Mouse (Mus musculus) forebrain, embryonic 14.5 days (tissue): Measurements from ENCODE around the gene Sh3bgrl2. TPM values are rescaled to one million over a fixed set of nuclear protein-coding genes. Genes with fewer than 3 reads are reported as not detected.
A peak's percentile ranks its signal among the peaks of the same experiment; 100 is the strongest.

ENCODE experiments used
- ATAC-seq: fragments of 200-750 bp; cut with Nextera tagmentation; 2 replicates; pipeline ENCODE4 v1.8.0; 2017; ENCODE audit warnings: mild to moderate bottlenecking, moderate library complexity
- DNase-seq: peaks from one replicate; pipeline ENCODE4 v3.0.0-alpha.2; 2015; ENCODE audit warnings: low spot score
- H3K27ac ChIP-seq: fragments of 300-500 bp; sonication (generic); 2 replicates; pipeline ENCODE4 v1.5.1; 2014; ENCODE audit warnings: low read depth, mild to moderate bottlenecking, control low read depth, low read length, moderate library complexity
- H3K27me3 ChIP-seq: fragments of 300-500 bp; sonication (generic); replicated peaks from 2 replicates; pipeline ENCODE4 v1.6.1; 2014; ENCODE audit warnings: low read length, control low read depth, mixed read lengths; ENCODE audit not compliant: control insufficient read depth, insufficient read depth
- H3K36me3 ChIP-seq: fragments of 300-500 bp; sonication (generic); 2 replicates; pipeline ENCODE4 v1.6.1; 2014; ENCODE audit warnings: low read length, control low read depth; ENCODE audit not compliant: control insufficient read depth, insufficient read depth
- H3K4me1 ChIP-seq: fragments of 300-500 bp; sonication (generic); 2 replicates; pipeline ENCODE4 v1.6.1; 2014; ENCODE audit warnings: antibody characterized with exemption, low read length, control low read depth; ENCODE audit not compliant: control insufficient read depth, insufficient read depth
- H3K4me2 ChIP-seq: fragments of 300-500 bp; sonication (generic); 2 replicates; pipeline ENCODE4 v1.6.1; 2014; ENCODE audit warnings: mild to moderate bottlenecking, control low read depth, low read length
- H3K4me3 ChIP-seq: fragments of 300-500 bp; sonication (generic); 2 replicates; pipeline ENCODE4 v1.5.1; 2014; ENCODE audit warnings: low read depth, low read length, control low read depth
- H3K9ac ChIP-seq: fragments of 300-500 bp; sonication (generic); 2 replicates; pipeline ENCODE4 v1.6.1; 2014; ENCODE audit warnings: mild to moderate bottlenecking, low read length, control low read depth, moderate library complexity
- H3K9me3 ChIP-seq: fragments of 300-500 bp; sonication (generic); replicated peaks from 2 replicates; pipeline ENCODE4 v1.6.1; 2016; ENCODE audit warnings: low read length, control low read depth, mixed read lengths; ENCODE audit not compliant: control insufficient read depth
- WGBS: fragments of 180-500 bp; shearing (Covaris S2); extraction: QIAGEN DNeasy Blood & Tissue Kit; methylation state at CpG from one replicate; pipeline ENCODE4 v1.1.7; 2014; 5-methylcytosine and 5-hydroxymethylcytosine counted together
- polyA plus RNA-seq: library from polyadenylated mRNA; unstranded; fragments of >200 nt; fragmentation: Nextera tagmentation; extraction: Ambion mirVana; gene quantifications from 2 replicates; pipeline ENCODE4 v1.2.1, GENCODE M21; 2014

The Sh3bgrl2 gene
- polyA plus RNA-seq, 1 experiment from 2014 or later, result 26.3 TPM

DNA sequence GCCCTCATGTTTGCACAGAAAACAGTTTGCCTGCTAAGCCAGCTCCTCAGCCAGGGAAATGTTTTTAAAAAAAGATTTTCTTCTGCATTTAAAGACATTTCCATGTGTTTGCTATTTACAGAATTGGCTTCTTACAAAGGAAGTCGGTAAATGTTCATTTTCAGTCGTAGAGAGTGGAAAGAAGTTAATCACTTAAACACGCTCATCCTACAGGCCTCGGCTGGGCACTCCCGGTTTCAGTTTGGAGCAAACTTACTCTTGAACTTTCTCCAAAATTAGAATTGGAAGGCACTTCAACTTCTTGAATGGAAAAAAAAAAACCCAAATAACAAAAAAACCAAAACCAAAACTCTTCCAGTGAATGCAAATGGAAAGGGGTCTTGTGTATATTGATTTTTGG is 113.7 kb downstream of the Sh3bgrl2 start:
- Histone ChIP-seq H3K4me2 (no peak overlapping the region), H3K36me3 (no peaks in the 10 kb centered on the region), H3K9me3 (no peaks in the 10 kb centered on the region), H3K27ac (no peak overlapping the region), H3K4me1 (peaks cover 7% of the 10 kb centered on the region; the same call in 1 of the 2 replicates), H3K4me3 (no peak overlapping the region), H3K9ac (no peak overlapping the region), H3K27me3 (no peaks in the 10 kb centered on the region)
- DNase-seq, result no peak
- WGBS, result 94% methylated on average over 5 of the region's 5 CpGs
- no peak for ATAC-seq

GRCm38 (mm10) chr9:83663981-83664897 is 116.1 kb downstream of the Sh3bgrl2 start:
- WGBS, result 3% methylated on average over 27 of the region's 33 CpGs
- H3K36me3 ChIP-seq, result no peaks in the 10 kb centered on the region
- ATAC-seq (peak; percentile 84), DNase-seq (peak; percentile 85)
- peak overlapping the region; percentile 65 for H3K4me2 ChIP-seq
- H3K4me3 ChIP-seq, result peak overlapping the region; percentile 37
- peak overlapping the region; percentile 78 for H3K27ac ChIP-seq
- H3K9ac ChIP-seq, result peak overlapping the region; percentile 74
- peaks cover 4% of the 10 kb centered on the region; the same call in 1 of the 2 replicates for H3K4me1 ChIP-seq
- no peaks in the 10 kb centered on the region for H3K9me3 ChIP-seq
- H3K27me3 ChIP-seq, result no peaks in the 10 kb centered on the region

- H3K9me3 ChIP-seq, result no peaks in the 10 kb centered on the region
- H3K36me3 ChIP-seq, result no peaks in the 10 kb centered on the region
- no peaks in the 10 kb centered on the region for H3K27me3 ChIP-seq
- peak overlapping the region; percentile 74 for H3K9ac ChIP-seq
- H3K4me2 ChIP-seq, result peak overlapping the region; percentile 65
- DNase-seq (peak; percentile 46), ATAC-seq (peak; percentile 22)
- peaks cover 4% of the 10 kb centered on the region; the same call in 1 of the 2 replicates for H3K4me1 ChIP-seq
- H3K4me3 ChIP-seq, result peak overlapping the region; percentile 37
- H3K27ac ChIP-seq, result peak overlapping the region; percentile 78
- WGBS, result 11% methylated on average over 8 of the region's 8 CpGs
These were observed 116.8 kb downstream of the Sh3bgrl2 start for GRCm38 (mm10) chr9:83664951-83665350.

DNA sequence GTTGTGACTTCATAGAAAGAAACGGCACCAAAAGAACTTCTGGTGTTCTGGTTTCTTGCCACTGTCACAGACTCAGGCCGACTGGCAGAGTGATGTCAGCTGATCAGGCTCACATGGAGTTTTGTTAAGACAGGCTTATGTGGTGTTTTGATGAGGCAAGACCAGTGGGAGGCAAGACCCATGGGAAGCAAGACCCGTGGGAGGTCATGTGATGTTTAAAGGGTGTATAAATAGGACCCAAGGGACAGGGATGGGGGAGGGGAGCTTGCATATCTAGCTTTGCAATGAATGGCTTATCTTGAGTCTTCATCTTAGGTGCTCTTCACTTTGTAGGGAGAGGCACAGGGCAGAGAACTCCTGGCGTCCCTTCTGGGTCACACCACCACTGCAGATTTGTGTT is 118.9 kb downstream of the Sh3bgrl2 start:
- no peak for DNase-seq
- H3K4me1 ChIP-seq, result peaks cover 4% of the 10 kb centered on the region; the same call in 1 of the 2 replicates
- no peak overlapping the region for H3K4me3 ChIP-seq
- no peak for ATAC-seq
- no peaks in the 10 kb centered on the region for H3K27me3 ChIP-seq
- 67% methylated on average over 4 of the region's 4 CpGs for WGBS
- no peak overlapping the region for H3K9ac ChIP-seq
- H3K9me3 ChIP-seq, result no peaks in the 10 kb centered on the region
- no peaks in the 10 kb centered on the region for H3K36me3 ChIP-seq
- H3K27ac ChIP-seq, result no peak overlapping the region
- H3K4me2 ChIP-seq, result no peak overlapping the region

DNA sequence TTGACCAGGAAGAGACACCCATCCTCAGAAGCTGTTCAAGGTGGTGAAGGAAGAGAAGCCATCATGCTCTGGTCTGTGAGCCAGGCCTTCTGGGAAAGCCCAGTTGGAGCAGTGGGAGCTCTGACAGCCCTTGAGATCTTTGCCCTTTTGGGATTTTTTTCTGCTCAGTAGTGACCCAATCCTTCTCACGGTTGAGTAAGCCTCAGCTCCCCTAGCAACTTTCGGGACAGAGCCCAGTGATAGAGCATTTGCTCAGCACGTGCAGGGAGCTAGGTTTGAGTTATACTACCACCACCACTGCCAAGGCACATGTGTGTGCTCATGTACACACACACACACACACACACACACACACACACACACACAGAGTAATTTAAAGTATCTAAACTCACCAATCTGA is 131.5 kb downstream of the Sh3bgrl2 start:
- no peaks in the 10 kb centered on the region for H3K9me3 ChIP-seq
- ATAC-seq, result no peak
- H3K27ac ChIP-seq, result no peak overlapping the region
- no peak overlapping the region for H3K9ac ChIP-seq
- H3K4me3 ChIP-seq, result no peak overlapping the region
- H3K36me3 ChIP-seq, result no peaks in the 10 kb centered on the region
- H3K4me1 ChIP-seq, result no peaks in the 10 kb centered on the region; the same call in 1 of the 2 replicates
- H3K4me2 ChIP-seq, result no peak overlapping the region
- H3K27me3 ChIP-seq, result no peaks in the 10 kb centered on the region
- DNase-seq, result no peak
- WGBS, result 43% methylated on average over 3 of the region's 3 CpGs

DNA sequence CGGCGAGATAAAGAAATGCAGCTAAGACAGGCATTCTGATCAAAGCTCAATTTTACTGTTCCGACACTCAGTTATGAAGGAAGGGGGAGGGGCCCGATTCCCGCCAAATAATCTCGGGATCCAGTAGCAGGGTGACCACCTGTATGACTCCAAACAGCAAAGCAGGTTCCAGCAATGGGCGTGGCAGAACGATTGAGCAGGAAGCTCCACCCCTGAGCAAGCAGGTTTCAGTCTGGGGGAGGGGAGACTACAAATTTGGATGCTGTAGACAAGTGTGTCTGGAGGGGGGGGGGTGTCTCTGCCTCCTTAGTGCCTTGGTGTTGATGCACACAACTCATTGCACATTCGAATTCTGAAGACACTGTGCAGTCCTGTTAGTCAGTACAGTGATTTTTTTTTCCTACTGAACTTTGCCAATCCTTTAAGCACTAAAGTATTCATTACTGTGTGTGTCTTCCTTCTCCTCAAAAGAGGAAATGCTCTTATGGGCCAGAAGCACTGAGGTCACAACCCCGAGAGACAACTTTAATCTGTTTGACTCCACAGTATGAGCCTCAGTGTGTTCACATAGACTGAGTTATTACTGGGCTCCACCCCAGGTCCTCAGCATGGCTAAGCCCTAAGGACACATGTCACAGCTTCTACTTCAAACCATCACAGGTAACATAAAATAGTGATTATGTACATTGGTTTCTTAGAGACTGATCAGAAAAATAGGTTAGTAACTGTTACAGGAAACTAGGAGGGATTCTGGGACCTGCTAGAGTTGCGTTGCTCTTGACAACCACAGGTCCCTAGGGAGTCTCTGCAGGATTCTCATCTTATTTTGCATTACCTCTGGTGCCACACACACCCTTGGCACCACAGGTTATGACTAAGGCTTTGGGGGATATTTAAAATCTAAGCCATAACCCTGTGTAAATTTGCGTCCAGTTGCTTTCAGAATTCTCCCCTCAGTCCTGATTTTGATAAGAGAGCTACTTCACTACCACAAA is 133.8 kb downstream of the Sh3bgrl2 start:
- H3K4me1 ChIP-seq, result peaks cover 8% of the 10 kb centered on the region
- no peaks in the 10 kb centered on the region for H3K9me3 ChIP-seq
- no peak overlapping the region for H3K27ac ChIP-seq
- H3K36me3 ChIP-seq, result no peaks in the 10 kb centered on the region
- H3K4me2 ChIP-seq, result no peak overlapping the region
- ATAC-seq (no peak), DNase-seq (no peak)
- H3K27me3 ChIP-seq, result no peaks in the 10 kb centered on the region
- 81% methylated on average over 12 of the region's 12 CpGs for WGBS
- no peak overlapping the region for H3K9ac ChIP-seq
- H3K4me3 ChIP-seq, result no peak overlapping the region

DNA sequence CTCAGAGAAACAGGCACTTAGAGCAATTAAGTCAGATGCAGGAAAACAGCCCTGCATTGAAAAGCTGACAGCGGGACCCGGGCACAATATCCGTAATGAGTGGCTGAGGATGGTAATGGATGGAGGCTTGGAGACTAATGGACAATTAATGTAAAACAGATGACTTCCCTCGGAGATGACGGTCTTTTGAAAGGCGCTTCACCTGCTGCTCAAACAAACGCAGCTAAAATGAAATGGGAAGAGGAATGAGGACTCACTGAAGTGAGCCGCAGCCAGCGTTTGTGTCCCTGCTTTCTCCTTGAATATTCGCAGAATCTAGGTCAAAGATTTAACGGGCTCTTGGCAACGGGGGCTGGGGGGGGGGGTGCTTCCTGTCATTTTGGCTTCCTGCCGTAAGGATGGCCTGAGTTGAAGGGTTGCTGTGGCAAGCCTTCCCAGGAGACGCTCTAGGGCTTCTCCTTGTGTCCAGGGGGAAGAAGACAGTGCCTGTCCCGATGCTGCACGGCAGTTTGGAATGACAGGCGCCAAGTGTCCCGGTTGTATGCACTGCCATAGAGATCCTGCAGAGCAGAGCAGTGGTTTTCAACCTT is 138.5 kb downstream of the Sh3bgrl2 start:
- peak overlapping the region; percentile 79 for H3K27ac ChIP-seq
- ATAC-seq (peak; percentile 86), DNase-seq (peak; percentile 92)
- no peaks in the 10 kb centered on the region for H3K9me3 ChIP-seq
- no peaks in the 10 kb centered on the region for H3K36me3 ChIP-seq
- H3K4me1 ChIP-seq, result peaks cover 18% of the 10 kb centered on the region
- WGBS, result 4% methylated on average over 18 of the region's 18 CpGs
- H3K27me3 ChIP-seq, result no peaks in the 10 kb centered on the region
- peak overlapping the region; percentile 17 for H3K9ac ChIP-seq
- peak overlapping the region; percentile 23 for H3K4me3 ChIP-seq
- peak overlapping the region; percentile 50 for H3K4me2 ChIP-seq

- Histone ChIP-seq H3K9ac (no peak overlapping the region), H3K4me2 (no peak overlapping the region), H3K27me3 (no peaks in the 10 kb centered on the region), H3K4me1 (peaks cover 18% of the 10 kb centered on the region), H3K4me3 (no peak overlapping the region), H3K36me3 (no peaks in the 10 kb centered on the region), H3K27ac (no peak overlapping the region), H3K9me3 (no peaks in the 10 kb centered on the region)
- peak; percentile 30 for DNase-seq
- 28% methylated on average over 3 of the region's 3 CpGs for WGBS
- ATAC-seq, result no peak
These were observed 139.8 kb downstream of the Sh3bgrl2 start for GRCm38 (mm10) chr9:83687904-83688303.
